Mouse (Mus musculus) skeletal muscle tissue, adult 2 months (tissue): ENCODE data around the gene Sez6l.

Experiments
- DNase-seq: peaks from one replicate; pipeline ENCODE4 v3.0.0-alpha.2; 2012; ENCODE audit warnings: low read depth, low spot score

Sez6l gene

GRCm38 (mm10) chr5:112586071-112586470 lies 9.1 kb upstream of the Sez6l start:
- DNase-seq, result no peak

DNA sequence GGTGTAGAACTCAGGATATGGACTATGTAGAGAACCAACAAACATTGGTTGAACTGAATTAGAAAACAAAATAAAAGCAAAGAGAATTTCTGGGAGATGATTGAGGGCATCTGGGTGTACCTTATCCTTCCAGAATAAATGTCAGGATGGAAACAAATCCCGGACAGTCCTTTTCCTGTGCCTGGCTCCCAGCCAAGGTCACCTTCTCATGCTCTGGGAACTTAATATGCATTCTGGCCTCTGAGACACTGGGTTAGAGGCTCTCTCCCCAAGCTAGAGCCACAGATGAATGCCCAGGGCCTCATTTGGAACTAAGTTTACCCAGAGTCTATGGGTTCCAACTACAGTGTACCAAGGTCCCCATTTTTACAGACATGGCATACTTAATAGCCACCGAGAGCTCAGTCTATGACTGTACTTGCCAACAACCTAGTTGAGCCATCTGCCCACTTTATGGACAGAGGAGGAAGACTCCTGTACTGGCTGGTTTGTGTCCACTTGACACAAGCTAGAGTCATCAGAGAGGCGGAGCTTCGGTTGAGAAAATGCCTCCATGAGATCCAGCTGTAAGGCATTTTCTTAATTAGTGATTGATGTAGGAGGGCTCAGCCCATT lies 7.3 kb upstream of the Sez6l start:
- DNase-seq, result no peak

- DNase-seq, result no peak
Measured at GRCm38 (mm10) chr5:112583304-112583703, 6.3 kb upstream of the Sez6l start.

DNA sequence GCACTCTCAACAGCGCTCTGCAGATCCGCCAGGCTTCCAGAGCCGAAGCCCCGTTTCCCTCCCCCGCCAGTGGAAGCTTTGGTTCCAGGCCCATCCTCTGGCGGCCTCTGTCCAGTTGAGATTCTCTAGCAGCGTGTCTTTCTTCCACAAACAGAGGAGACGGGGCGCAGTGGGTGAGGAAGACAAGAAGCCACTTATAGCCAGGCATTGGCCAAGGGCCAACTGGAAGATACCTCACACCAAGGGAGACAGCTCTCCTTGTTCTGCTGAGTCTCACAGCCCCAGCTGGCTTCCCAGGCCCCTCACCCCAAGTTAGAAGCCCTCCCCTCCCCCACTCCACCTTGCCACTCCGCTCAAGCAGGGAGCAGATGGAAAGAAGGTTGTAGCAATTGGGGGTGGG lies 765 bp upstream of the Sez6l start:
- no peak for DNase-seq

DNA sequence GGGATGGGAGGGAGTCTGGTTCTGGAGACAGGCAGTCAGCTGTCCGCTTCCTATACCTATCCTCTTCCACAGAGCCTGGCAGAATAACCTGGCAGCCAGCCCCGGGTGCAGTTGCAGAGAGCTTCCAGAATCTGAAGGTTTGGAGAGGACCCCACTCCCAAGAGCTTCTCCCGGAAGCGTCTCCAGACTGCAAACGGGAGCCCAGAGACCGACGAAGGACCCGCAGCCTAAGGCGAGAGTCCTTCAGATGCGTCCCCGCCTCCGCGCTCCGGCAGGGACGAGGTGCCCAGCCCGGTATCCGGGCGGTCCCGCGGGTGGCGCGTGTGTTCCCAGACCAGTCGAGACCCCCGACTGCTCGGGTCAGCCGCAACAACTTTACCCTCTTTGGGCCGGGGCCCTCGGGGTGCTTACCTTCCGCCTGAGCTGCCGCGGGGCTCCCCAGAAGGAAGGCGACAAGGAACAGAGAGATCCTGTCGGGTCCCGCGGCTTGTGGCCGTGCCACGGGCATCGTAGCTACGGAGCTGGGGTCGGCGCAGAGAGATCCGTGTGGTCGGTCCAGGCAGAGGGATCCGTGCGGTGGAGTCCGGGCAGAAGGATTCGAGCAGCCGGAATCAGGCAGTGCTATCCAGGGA lies 508 bp downstream of the Sez6l start:
- no peak for DNase-seq

- no peak for DNase-seq
Measured at GRCm38 (mm10) chr5:112575151-112575915, 1.7 kb downstream of the Sez6l start.

- no peak for DNase-seq
Measured at GRCm38 (mm10) chr5:112573916-112574315, 3.1 kb downstream of the Sez6l start.

GRCm38 (mm10) chr5:112572217-112572616 lies 4.8 kb downstream of the Sez6l start:
- DNase-seq, result no peak

DNA sequence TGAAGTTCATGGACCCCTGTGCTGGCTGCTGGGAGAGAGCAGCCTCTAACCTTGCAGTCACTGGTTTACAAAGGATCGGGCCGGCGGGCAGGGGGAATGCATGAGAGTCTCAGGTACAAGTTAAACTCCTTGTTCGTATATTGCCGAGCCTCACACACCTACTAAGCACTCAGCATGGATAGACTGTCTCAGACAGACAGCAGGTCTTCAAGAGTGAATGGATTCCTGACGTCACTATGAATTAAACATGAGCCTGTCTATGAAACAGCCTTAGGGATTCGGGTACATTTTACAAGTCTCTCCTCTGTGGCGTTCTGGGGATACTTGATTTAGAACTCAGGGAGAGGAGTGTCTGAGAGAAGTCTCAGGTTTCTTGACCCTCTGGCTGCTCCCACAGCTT lies 11.5 kb downstream of the Sez6l start:
- no peak for DNase-seq

DNA sequence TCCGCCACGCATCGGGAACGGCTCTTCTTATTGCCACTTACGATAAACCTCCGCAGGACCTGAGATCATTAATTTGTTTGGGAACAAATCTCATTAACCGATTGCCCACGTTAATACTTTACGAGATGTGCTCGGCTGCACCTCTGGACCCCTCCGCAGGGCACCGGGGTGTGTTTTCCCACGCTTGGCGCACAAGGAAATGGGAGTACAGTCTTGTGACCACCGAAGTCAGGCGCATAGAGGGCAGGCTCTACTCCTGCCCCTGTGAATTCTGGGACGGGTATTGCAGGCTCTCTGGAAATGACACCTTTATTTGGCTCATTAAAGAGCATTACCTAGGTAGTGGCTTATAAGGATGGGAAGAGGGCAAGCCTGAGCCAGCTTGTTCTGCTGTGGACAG lies 11.9 kb downstream of the Sez6l start:
- no peak for DNase-seq

DNA sequence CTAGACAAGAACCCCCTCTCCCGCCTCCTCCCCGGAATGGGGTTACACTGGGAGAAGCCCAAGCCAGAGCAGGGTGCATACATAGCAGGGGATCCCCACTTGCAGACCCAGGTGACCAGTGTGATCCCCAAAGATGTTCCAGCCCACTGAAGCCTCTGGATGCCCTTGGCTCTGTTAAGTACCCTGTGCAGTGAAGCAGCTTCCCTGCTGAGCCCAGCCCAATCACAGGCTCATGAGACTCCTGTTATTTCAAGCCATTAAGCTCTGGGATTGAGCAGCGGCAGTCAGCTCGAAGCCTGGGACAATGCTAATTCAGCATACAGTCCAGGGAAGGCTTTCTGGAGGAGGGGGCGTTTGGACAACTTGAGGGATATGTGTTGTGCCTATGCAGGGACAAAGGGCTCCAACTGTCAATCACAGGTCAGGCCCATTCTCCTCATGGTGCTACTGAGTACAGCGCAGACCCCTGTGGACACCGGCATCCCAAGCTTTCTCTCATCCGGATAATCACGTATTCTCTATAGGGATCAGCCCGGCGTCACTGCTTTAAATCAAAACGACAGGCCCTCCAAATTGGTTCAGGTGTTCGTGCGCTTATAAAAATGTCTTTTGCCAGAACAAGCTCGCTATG lies 16.0 kb downstream of the Sez6l start:
- DNase-seq, result no peak

DNA sequence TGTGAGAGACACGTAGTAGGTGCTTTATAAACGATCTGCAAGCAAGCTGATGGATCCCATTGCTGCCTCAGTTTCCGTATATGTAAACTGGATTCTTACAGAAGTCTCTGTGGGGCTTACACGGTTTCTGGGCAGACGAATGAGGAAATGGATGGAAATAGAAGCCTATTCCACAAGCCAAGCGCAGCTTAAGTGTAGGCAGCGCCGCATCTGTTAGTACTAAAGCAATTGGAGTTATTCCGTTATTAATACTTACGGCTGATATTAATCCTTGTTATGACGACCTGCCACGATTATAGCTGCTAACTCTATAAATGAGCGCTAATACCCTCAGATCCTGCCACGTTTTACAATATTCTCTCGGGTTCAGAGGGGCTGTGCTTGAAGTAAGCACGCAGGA lies 16.8 kb downstream of the Sez6l start:
- no peak for DNase-seq

DNA sequence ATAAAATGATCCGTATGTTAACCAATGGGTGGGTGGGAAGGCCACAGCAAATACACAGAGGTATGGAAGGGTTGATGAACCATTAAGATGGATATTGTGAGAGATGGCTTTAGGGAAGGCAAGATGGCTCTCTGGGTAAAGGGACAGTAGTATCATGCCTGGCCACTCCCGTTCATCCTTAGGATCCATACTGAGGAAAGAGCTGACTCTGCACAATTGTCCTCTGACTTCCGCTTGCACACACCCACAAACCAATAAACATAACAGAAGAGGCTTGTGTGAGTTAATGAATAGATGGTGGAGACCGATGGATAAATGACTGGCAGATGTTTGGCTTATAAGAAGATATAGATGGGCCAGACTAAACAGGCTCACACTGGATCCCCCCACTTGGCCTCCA lies 19.6 kb downstream of the Sez6l start:
- no peak for DNase-seq

DNA sequence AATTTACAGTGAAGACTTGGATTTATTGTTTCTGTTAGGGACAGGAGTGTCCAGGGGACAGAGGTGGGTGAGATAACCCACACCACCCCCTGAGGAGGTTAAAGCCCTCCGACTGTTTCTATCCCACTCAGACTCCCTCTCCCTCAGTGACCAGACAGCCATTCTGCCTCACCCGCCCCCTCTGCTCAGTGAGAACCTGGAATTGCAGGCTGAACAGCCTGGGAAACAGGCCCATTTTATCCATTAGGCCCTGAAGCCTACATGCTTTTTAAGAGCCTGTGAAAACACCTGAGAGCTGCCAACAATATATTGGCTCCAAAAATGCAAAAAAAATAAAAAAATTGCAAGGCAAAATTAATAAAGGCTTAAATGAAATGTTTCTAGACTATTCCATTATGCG lies 20.3 kb downstream of the Sez6l start:
- DNase-seq, result no peak

GRCm38 (mm10) chr5:112554508-112554907 lies 22.5 kb downstream of the Sez6l start:
- no peak for DNase-seq

- DNase-seq, result no peak
Measured at GRCm38 (mm10) chr5:112552786-112553185, 24.2 kb downstream of the Sez6l start.

DNA sequence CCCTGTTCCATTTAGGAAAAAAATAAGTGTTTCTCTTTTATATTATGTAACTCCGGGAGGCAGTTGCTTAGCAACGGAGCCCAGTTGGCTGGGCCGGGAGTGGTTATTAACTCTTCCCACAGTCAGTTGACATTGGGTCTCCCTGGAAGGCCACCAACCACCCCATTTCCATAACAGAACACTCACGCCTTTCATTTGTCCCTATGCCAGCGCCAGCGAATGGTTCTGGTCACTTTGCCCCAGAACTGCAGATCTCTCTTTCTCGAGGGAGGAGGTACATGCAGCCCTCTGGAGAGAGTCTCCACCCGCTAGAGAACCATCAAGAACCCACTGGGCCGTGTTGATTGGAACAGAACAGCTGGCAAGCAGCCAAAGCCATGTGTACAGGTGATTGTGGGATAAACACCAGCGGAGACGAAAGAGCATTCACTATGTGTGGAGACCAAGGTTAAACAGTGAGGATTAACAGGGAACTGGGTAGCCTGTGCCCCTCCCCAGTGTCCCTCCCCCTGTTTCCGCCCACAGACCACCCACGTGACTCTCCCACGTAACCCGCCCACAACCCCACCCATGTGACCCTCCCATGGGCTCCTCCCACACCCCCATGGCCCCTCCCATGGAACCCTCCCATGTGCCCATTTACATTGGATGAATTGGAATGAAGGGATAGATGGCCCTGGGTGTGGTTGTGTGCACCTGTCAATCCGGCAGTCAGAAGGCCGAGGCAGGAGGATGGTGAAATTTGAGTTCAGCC lies 24.8 kb downstream of the Sez6l start:
- DNase-seq, result no peak

- DNase-seq, result no peak
Measured at GRCm38 (mm10) chr5:112548846-112549620, 28.0 kb downstream of the Sez6l start.

GRCm38 (mm10) chr5:112546771-112547170 lies 30.2 kb downstream of the Sez6l start:
- no peak for DNase-seq

- no peak for DNase-seq
Measured at GRCm38 (mm10) chr5:112538295-112538694, 38.7 kb downstream of the Sez6l start.

DNA sequence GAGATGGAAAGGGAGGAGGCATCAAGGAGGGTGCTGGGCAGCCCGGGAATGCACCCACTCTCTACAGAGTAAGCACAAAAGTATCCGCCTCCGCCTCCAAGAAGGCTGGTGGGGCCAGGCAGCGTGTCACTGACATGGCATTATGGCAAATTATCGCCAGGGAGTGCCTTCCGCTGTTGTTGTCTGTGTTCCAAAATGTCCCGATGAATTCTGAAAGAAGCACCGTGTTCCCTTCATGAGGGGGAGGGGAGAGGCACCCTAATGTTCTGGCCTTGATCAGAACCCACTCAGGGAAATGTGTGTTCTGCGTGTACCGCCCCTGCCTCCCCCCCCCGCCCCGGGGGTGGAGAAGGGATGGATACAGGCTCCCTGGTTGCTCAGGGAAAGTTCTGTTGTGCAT lies 41.1 kb downstream of the Sez6l start:
- no peak for DNase-seq
